Mouse (Mus musculus) gastrocnemius, postnatal 4 days (tissue): ENCODE data around the gene Med25. TPM values are rescaled to one million over a fixed set of nuclear protein-coding genes. Genes with fewer than 3 reads are reported as not detected.

Experiments used
- DNase-seq, 2 experiments: peaks; one replicate each; pipeline ENCODE4 v3.0.0; 2021 to 2022; ENCODE audit warnings: low spot score in 2 of 2, mixed read lengths in 2 of 2
- long read RNA-seq, 2 experiments: library from polyadenylated mRNA; stranded (forward); transcript quantifications; one replicate each; pipeline ENCODE4 v2.0.0; 2021
- total RNA-seq, 2 experiments: library from RNA; stranded (reverse); gene quantifications; 2 replicates each; pipeline ENCODE4 v1.2.3; 2021

Med25 gene
- total RNA-seq = 10 to 100 TPM; 63.8 to 67.6 TPM
- long read RNA-seq, experiment 1, transcript Med25-201 (18 exons, 2,619 nt) = major isoform, 135 of 242 reads
- long read RNA-seq, experiment 1, partial matches to known transcripts = 20 of 242 reads
- long read RNA-seq, experiment 1, other reads (novel, unspliced or antisense) = 84 of 242 reads
- long read RNA-seq, experiment 2, transcript Med25-201 (18 exons, 2,619 nt) = major isoform, 117 of 220 reads
- long read RNA-seq, experiment 2, transcript Med25-210 (18 exons, 3,693 nt) = minor isoform, 5 of 220 reads
- long read RNA-seq, experiment 2, partial matches to known transcripts = 20 of 220 reads
- long read RNA-seq, experiment 2, other reads (novel, unspliced or antisense) = 74 of 220 reads

DNA sequence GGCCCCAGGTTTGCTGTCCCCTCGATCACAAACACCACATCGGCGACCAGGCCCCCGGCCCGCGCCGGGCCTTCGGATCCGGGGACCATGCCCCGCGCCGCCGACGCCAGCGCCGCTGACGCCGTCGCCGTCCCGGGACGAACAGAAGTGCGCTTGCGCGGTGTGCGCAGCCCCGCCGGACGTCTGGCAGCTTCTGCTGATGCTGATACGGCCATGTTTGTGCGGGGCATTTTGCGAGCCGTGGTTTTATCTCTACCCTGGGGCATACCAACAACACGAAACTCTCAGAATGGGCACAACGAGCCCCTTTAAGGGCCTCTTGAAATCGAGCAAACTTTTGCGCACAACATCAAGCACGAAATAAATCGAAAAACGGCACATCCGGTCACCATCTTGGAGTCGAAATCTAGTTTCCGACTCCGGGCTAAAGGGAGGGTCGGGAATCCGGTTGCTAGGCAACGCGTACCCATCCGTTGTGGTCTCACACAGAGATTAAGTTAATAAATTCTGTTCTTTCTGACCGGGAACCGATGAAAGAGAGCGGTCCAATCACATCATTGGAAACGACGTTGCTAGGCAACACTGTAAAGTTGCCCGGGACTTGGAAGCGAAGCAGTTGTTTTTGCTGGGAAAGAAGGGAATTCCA lies at the start of gene Med25:
Med25 (minus strand) TSS at position 437 of the 646 bp plus-strand sequence.
- peak; percentile 80 to 90 for DNase-seq

DNA sequence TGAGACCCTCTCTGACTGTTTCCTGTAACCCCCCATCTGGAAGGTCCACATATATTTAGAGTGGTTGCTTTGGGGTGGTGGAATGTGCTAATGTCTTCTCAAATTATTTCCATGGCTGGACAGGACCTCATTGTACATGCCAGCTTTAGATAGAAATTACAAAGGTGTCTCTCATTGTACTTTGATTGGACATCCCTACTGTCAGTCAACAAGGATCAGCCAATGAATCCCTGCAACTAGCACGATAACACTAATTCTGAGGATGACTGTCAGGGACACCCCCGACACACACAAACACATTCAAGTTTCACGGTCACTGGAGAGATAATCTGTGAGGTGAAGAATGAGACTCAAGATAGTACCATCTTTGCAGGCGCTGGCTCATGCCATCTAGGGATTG lies 46.2 kb upstream of the Med25 start:
- no peak for DNase-seq

DNA sequence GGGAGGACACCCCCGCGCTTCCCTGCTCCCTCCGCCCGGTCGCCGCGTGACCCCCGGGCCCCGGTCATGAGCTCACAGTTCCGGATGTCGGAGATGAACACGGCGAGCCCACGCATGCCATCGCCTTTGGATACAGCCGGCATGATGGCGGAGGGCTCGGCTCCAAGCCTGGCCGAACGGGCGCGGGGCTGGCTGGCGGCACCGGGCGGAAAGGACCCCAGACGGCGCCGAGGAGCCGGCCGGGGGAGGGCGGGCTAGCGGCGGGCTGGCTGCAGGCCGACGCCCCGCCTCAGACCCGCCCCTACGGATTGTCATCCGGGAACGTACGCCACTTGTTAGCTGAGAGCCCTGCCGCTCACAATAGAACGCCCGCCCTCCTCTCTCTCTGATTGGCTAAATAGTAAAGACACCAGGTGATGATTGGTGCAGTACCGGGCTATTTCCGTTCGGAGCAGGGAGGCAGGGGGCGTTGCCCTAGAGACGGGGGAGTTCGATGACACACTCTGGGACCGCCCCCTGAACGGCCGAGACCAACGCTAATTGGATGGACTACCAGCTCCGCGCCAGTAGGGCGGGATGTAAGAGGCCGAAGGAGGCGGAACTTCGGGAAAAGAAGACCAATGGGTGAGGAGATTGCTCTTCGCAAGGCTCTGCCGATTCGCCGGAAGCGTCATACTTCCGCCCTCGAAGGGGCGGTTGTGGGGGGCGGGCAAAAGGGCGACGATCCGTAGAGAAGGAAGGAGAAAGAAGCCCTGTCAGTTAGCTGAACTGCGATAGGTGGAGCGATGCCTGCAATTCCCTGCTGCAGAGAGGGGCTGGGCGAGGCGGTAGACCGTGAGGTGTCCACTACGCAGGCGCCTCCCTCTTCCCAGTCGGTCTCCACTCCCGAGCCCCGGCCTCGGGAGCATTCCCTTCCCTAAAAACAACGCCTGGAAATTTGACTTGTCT lies 37.0 kb upstream of the Med25 start, which contains the start of gene Ap2a1:
Ap2a1 (minus strand) TSS at position 293 of the 948 bp plus-strand sequence.
- peak; percentile 96 to 99 for DNase-seq

DNA sequence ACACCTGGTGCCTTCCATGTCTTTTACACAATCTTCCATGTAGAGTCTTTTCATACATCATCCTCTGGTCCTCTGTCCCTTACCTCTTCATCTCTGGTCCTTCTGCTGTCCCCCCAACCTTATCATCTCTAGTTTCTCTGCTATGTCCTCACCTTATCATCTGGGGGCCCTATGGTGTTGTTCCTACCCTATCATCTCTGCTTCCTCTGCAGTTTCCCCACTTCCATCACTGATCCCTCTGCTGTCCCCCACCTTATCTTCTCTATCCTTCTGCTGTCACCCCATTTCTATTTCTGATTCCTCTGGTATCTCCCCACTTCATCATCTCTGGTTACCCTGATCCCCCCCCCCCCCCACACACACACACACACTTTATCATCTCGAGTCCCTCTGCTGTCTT lies 36.1 kb upstream of the Med25 start:
- DNase-seq = no peak

DNA sequence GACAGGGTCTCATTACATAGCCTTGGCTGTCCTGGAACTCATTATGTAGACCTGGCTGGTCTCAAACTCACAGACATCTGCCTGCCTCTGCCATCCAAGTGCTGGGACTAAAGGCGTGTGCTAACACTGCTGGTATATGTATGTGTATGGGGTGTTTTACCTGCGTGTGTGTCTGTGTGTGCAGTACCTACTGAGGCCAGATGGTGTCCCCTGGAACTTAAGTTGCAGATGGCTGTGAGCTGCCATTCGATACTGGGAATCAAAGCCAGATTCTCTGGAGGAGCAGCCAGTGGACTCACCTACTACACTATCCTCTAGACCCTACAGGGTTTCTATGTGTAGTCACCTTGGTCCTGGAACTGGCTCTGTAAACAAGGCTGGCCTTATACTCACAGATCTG lies 33.0 kb upstream of the Med25 start:
- no peak for DNase-seq

DNA sequence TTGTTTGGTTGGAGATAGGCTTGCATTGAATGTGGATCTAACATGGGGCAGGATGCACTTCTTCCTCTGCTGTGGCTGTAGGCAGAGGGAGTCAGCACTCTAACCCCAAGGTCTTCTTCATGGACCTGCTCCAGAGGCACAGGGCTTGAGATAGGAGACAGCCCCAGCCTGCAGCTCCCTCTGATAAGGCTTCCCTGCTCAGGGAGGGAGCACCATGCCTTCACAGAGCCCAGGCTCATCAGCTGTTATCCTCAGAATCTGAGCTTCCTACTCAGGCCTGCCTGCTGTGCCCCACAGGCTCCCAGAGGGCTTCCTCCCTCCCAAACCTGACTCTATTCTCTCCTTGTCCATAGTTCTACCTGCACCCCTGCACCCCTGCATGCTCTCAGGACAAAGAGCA lies 30.0 kb upstream of the Med25 start:
- no peak for DNase-seq

DNA sequence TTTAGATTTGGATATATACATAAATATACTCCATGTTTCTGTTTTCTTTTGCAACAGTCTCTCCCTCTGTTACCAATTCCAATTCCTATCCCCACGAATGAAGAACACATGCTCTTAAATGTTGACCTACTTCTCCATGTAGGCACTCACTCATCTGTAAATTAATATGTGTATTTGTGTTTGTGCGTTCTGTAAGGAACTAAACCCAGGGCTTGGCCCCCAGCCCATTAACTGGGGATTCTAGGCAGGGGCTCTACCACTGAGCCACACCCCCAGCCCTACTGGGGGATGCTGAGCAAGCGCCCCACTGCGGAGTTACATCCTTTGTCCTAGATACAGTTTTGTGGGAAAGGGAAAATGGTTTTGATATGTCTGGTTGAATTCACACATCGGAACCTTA lies 26.6 kb upstream of the Med25 start:
- DNase-seq = no peak

DNA sequence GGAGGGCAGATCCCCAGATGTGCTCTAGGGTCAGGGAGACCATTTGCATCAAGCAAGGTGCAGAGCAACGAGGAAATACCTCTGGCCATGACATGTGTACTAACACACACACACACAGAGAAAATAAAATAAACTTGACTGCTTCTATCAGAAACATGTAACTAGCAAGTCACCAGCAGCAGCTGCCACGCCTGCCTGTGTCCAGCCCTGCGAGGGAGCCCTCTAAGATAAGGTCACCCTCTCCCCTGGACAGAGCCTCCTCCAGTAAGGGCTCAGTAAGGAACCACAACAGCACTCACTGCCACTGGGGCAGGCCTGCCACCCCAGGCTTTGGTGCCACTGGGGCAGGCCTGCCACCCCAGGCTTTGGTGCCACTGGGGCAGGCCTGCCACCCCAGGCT lies 25.7 kb upstream of the Med25 start:
- no peak for DNase-seq

DNA sequence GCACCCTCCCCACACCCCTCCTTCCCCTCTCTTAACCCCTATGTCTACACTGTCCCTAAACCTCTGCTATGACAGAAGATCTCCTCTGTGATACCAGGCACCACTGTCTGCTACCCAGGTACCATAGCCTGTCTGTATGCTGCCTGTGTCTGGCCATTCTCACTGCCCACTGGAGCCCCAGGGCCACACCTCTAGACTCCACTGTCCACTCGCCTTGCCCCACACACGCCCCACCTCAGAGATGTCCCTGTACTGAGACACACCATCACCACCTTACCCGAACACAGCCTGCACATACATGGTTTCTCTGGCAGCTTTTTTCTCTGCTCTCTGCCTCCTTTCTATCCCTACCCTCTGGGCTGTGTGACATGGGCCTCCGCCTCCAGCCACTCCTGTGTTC lies 24.4 kb upstream of the Med25 start:
- DNase-seq = no peak

DNA sequence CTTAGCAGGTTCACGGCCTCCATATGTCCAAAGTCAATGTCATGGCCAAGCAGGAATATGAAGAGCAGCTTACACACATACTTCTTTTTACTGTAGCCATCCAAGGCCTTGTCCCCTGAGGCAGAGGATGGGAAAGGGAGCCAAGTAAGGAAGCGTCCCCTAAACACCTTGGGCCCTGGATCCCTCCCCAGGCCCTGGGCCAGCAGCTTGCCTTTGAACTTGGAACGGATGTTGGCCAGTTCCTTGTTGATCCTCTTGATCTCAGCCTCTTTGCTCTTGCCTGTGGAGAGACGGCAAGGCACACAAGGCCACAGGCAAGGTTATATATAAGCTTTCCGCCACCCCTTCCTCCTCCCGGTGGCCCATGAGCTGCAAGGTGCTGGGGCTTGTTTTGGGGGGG lies 23.7 kb upstream of the Med25 start:
- DNase-seq = no peak

DNA sequence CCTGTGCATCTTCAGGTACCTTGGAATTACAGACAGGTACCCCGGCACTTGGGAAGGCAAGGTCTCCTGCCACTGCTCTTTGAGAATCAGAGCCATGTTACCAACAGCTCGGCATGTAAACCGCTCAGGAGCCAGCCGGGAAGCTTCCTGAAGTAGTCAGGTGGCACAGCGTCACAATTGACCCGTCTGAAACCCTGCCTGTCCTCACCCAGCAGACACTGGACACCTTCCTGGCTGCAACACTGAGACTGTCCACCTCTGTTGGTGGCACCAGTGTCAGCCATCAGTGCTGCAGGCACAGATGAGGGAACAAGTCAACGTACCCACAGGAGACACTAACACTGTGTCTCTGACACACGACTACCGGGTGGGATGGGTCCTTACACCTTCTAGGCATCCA lies 22.8 kb upstream of the Med25 start:
- DNase-seq = no peak

DNA sequence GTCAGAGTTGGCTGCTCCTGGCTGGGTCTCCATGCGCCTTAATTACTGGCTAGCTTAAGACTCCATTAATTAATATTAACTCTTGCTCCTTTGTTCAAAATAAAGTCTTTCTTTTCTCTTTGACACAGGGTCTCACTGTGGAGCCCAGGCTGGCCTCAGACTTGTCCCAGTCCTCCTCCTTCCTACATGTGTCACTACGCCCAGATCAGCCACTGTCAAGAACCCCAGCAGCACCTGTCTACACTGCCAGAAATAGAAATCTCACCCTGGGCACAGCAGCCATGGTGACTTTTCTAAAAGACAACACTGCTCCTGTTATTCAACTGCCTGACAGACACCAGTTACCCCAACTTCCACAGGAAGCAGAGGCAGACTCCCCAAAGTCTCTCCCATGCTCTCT lies 21.9 kb upstream of the Med25 start:
- DNase-seq = no peak

DNA sequence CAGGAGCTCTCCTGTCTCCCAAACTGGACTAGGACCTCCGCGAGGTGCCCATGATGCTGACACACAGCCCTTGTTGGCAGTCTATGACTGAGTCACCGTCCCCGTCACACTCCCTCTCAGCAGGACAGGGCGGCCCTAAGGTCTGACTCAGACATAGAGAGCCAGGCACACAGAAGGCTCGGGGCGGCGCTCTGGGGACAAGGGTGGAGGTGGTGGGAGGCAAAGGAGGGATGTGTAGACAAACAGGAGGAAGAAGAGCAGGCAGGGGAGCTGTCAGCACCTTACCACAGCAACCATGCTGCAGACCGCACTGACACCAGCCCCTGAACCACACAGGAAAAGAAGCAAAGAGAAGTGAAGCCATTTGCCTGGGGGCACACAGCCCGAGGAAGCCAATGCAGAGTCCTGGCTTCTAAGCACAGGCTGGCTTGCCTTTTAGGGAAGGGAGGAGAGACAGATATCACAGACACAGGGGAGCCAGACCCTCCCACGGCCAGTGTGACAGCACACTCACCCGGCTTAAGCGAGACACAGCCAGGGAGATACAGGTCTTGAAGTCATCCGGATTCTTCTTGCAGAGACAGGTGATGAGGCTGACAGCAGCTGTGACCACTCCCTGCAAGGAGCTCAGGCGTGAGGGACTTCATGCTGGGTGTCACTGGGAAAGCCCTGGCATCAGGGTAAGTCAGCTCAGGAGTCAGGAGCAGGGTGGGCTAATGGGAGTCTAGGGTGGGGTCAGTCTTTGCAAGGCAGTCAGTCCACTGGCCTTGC lies 16.4 kb upstream of the Med25 start:
- DNase-seq = peak in 1 of 2 experiments; percentile 6

DNA sequence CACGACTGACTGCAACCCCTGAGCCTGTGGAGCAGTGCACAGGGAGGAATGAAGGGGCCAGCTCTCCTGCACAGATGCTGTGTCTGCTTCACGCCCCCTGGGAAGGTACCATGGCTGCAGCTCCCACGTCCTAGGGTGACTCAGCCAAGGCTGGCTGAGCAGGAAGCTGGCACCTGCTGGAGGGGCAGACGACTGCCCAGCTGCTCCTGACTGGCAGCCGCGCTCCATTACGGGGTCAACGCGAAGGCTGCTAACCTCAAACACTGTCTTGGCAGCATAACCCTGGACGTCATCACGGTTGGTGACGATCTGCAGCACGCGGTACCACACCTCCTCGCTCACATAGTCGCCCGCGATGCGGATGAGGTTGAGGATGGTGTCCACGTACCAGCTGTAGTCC lies 12.9 kb upstream of the Med25 start:
- DNase-seq = no peak

DNA sequence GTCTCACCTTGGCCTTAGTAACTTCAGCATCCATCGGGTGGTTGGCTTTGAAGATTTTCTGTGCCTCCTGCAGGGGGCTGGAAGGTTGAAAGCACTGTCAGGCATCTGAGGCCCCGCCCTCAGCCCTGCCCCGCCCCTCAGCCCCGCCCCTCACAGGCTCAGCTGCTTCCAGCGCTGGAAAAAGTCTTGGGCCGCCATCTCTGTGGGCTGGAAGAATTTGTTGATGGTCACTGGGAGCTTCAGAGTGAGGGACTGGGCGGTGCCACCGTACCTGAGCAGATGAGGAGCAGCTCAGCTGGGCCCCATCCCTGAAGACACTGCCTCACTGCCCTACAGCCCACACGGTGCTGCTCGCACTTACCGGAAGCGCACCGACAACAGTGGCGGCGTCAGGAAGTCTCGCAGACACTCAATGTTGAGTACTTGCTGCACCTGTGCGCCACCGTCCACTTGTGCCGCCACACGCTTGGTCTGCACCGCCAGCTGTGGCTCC lies 8.8 kb upstream of the Med25 start:
- DNase-seq = no peak

DNA sequence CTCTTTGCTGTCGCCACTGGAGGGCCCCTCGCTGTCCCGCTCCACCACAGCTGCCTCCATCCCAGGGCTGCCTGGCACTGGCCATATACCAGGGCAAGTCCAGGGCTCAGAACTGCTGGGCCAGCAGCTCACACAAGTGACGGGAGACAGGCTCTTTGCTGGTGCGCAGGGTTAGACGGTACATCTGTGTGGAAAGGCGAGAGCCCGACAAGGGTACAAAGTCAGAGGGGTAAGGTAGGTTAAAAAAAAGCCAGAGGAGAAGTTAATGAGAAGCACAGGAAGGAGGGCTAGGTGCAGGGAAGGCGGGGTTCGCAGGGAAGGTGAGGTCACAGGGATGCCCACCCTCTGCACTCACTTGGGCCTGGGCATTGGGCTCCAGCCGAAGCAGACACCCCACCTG lies 8.1 kb upstream of the Med25 start:
- no peak for DNase-seq

DNA sequence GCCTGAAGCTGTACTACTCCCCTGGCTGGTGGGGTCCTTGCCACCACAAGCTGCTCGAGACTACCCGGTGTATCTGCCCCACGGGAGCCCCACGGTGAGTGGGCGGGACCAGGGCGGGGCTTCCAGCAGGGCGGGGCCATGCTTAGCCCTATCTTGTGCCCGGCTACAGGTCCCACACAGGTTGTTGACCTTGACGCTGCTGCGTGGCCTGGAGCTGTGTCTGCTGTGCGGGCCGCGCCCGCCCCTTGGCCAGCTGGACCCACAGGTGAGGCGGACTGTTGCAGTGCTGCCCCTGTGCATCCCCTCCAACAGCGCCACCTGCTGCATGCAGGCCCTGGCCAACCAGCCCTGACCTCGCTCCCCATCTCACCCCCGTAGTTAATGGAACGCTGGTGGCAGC lies 6.1 kb upstream of the Med25 start:
- DNase-seq = no peak

DNA sequence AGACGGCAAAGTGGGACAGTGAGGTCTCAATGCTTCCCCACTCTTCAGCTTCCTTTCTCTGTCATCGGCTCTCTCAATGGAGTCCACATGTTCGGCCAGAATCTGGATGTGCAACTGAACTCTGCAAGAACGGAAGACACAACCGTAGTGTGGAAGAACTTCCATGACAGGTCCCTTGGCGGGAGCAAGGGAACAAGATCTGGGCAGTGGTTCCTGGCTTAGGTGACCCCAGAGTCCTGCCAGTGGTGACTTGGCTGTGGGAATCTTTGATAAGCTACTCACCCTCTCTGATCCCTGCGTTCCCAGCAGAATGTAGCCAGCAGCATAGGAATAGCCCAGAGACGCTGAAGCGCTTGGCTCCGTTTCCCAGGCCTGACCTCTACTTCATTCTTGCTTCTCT lies 4.0 kb upstream of the Med25 start:
- no peak for DNase-seq

DNA sequence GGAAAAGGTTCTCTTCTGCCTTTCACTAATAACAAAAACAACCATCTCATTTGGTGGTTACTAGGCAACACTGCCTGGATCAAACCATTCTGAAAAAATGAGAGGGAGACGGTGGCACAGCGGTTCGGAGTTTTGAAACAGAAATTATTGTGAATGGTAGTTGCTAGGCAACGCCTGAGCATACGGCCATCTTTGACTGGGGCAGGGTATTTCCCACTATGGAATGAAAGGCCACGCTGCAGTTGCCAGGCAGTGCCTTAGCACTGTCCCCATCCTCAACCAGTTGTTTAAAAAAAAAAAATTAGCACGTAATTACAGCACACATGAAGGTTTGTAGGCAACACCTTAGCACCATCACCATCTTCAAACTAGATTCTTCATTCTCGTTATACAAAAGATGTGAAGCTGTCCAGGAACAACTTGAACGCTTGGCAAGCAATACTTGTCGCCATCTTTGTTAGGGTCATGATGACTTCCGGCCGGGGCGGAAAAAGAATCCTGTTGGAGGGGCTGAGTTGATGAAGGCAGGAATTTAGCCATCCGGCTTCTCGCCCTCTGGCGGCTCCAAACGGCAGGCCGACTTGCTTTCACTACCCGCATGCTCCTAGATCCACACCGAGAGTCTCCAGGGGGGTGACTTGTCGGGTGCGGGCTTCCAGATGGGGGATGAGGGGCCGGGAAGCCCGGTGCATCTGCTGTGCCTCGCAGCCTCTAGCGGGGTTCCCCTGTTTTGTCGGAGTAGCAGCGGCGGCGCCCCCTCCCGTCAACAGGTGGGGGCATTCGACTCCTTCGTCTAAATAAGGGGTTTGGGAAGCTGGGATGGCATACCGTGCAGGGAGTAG lies 3.3 kb upstream of the Med25 start, which contains the start of gene Fuz:
Fuz (plus strand) TSS at position 487 of the 842 bp plus-strand sequence.
- peak; percentile 73 to 90 for DNase-seq

DNA sequence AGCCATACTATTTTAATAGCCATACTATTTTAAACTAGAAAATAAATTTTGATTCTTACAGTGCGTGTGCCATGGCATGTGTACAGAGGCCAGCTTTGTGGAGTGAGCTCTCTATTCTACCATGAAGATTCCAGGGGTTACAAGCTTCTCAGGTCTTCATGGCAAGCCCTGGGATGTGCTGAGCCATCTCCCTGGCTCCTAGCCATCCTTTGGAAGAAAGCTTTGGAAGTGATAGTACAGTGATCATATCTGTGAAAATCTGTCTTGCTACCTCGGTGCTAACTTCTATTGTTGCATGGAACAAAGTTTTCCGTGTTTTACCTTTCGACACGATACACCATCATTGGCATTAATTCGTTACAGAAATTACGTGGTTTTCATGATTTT lies 2.7 kb upstream of the Med25 start:
- no peak for DNase-seq
